Mouse (Mus musculus): ENCODE measurements around the gene Alpl. TPM values are rescaled to one million over a fixed set of nuclear protein-coding genes. Genes with fewer than 3 reads are reported as not detected.

Alpl gene
- polyA plus RNA-seq, 1 experiment: 6.2 TPM

- no peak for DNase-seq (ENCODE audit: low read depth in 1 of 2, low spot score in 2 of 2)
- H3K4me3 ChIP-seq (ENCODE audit: extremely low read depth, insufficient read depth, insufficient read length): no peak overlapping the region
- H3K27me3 ChIP-seq (ENCODE audit: control insufficient read depth, insufficient read depth, low read length): peaks cover 5% of the 10 kb centered on the region
- H3K4me1 ChIP-seq (ENCODE audit: control insufficient read depth, insufficient read depth, insufficient read length): peaks cover 16% of the 10 kb centered on the region
- TF ChIP-seq POLR2A (IDR thresholded peaks at IDR 0.05; ENCODE audit: low read depth, low read length) (no peak), CTCF (IDR thresholded peaks at IDR 0.05; ENCODE audit: extremely low read depth, insufficient read depth, insufficient read length, insufficient replicate concordance) (no peak)
- 83% methylated on average over 5 of the region's 5 CpGs for WGBS
- H3K27ac ChIP-seq (ENCODE audit: insufficient read depth, low read length): no peak overlapping the region
- no peaks in the 10 kb centered on the region for H3K36me3 ChIP-seq (ENCODE audit: control insufficient read depth, insufficient read depth, low read length)
These were observed 5.2 kb downstream of the Alpl start for GRCm38 (mm10) chr4:137790981-137791380.

GRCm38 (mm10) chr4:137788511-137789049 is 7.6 kb downstream of the Alpl start:
- Histone ChIP-seq H3K4me1 (ENCODE audit: control insufficient read depth, insufficient read depth, insufficient read length) (peaks cover 13% of the 10 kb centered on the region; the same call in 1 of the 2 replicates), H3K27ac (ENCODE audit: insufficient read depth, low read length) (peak overlapping the region; percentile 42; the same call in 1 of the 2 replicates)
- TF ChIP-seq CTCF (IDR thresholded peaks at IDR 0.05; ENCODE audit: extremely low read depth, insufficient read depth, insufficient read length, insufficient replicate concordance) (no peak), POLR2A (IDR thresholded peaks at IDR 0.05; ENCODE audit: low read depth, low read length) (no peak)

GRCm38 (mm10) chr4:137787589-137788289 is 8.4 kb downstream of the Alpl start:
- 59% methylated on average over 7 of the region's 7 CpGs for WGBS
- DNase-seq (ENCODE audit: low read depth in 1 of 2, low spot score in 2 of 2): no peak
- Histone ChIP-seq H3K36me3 (ENCODE audit: control insufficient read depth, insufficient read depth, low read length) (no peaks in the 10 kb centered on the region), H3K27ac (ENCODE audit: insufficient read depth, low read length) (no peak overlapping the region), H3K4me3 (ENCODE audit: extremely low read depth, insufficient read depth, insufficient read length) (no peak overlapping the region), H3K27me3 (ENCODE audit: control insufficient read depth, insufficient read depth, low read length) (no peaks in the 10 kb centered on the region), H3K4me1 (ENCODE audit: control insufficient read depth, insufficient read depth, insufficient read length) (peaks cover 13% of the 10 kb centered on the region; the same call in 1 of the 2 replicates)
- TF ChIP-seq CTCF (IDR thresholded peaks at IDR 0.05; ENCODE audit: extremely low read depth, insufficient read depth, insufficient read length, insufficient replicate concordance) (no peak), POLR2A (IDR thresholded peaks at IDR 0.05; ENCODE audit: low read depth, low read length) (no peak)

More at GRCm38 (mm10) chr4:137788511-137789049, 7.6 kb downstream of the Alpl start:
- Histone ChIP-seq H3K27me3 (ENCODE audit: control insufficient read depth, insufficient read depth, low read length) (no peaks in the 10 kb centered on the region), H3K36me3 (ENCODE audit: control insufficient read depth, insufficient read depth, low read length) (no peaks in the 10 kb centered on the region), H3K4me3 (ENCODE audit: extremely low read depth, insufficient read depth, insufficient read length) (no peak overlapping the region)
- 38% methylated on average over 7 of the region's 7 CpGs for WGBS
- DNase-seq (ENCODE audit: low read depth in 1 of 2, low spot score in 2 of 2): peak; percentile 36 to 37

GRCm38 (mm10) chr4:137786488-137786887 is 9.7 kb downstream of the Alpl start:
- 81% methylated on average over 6 of the region's 6 CpGs for WGBS
- H3K4me3 ChIP-seq (ENCODE audit: extremely low read depth, insufficient read depth, insufficient read length): no peak overlapping the region
- no peaks in the 10 kb centered on the region for H3K36me3 ChIP-seq (ENCODE audit: control insufficient read depth, insufficient read depth, low read length)
- H3K27me3 ChIP-seq (ENCODE audit: control insufficient read depth, insufficient read depth, low read length): no peaks in the 10 kb centered on the region
- peaks cover 13% of the 10 kb centered on the region; the same call in 1 of the 2 replicates for H3K4me1 ChIP-seq (ENCODE audit: control insufficient read depth, insufficient read depth, insufficient read length)
- no peak for TF ChIP-seq CTCF (IDR thresholded peaks at IDR 0.05; ENCODE audit: extremely low read depth, insufficient read depth, insufficient read length, insufficient replicate concordance)
- no peak for TF ChIP-seq POLR2A (IDR thresholded peaks at IDR 0.05; ENCODE audit: low read depth, low read length)
- no peak for DNase-seq (ENCODE audit: low read depth in 1 of 2, low spot score in 2 of 2)
- H3K27ac ChIP-seq (ENCODE audit: insufficient read depth, low read length): no peak overlapping the region

GRCm38 (mm10) chr4:137785270-137785669 is 10.9 kb downstream of the Alpl start:
- no peak for DNase-seq (ENCODE audit: low read depth in 1 of 2, low spot score in 2 of 2)
- 92% methylated on average over 6 of the region's 6 CpGs for WGBS
- Histone ChIP-seq H3K4me3 (ENCODE audit: extremely low read depth, insufficient read depth, insufficient read length) (no peak overlapping the region), H3K36me3 (ENCODE audit: control insufficient read depth, insufficient read depth, low read length) (no peaks in the 10 kb centered on the region), H3K4me1 (ENCODE audit: control insufficient read depth, insufficient read depth, insufficient read length) (peaks cover 13% of the 10 kb centered on the region; the same call in 1 of the 2 replicates), H3K27ac (ENCODE audit: insufficient read depth, low read length) (no peak overlapping the region), H3K27me3 (ENCODE audit: control insufficient read depth, insufficient read depth, low read length) (no peaks in the 10 kb centered on the region)
- TF ChIP-seq POLR2A (IDR thresholded peaks at IDR 0.05; ENCODE audit: low read depth, low read length) (no peak), CTCF (IDR thresholded peaks at IDR 0.05; ENCODE audit: extremely low read depth, insufficient read depth, insufficient read length, insufficient replicate concordance) (no peak)

- no peak for DNase-seq (ENCODE audit: low read depth in 1 of 2, low spot score in 2 of 2)
- H3K4me3 ChIP-seq (ENCODE audit: extremely low read depth, insufficient read depth, insufficient read length): no peak overlapping the region
- no peaks in the 10 kb centered on the region for H3K36me3 ChIP-seq (ENCODE audit: control insufficient read depth, insufficient read depth, low read length)
- WGBS: 75% methylated on average over 6 of the region's 6 CpGs
- peaks cover 13% of the 10 kb centered on the region; the same call in 1 of the 2 replicates for H3K4me1 ChIP-seq (ENCODE audit: control insufficient read depth, insufficient read depth, insufficient read length)
- H3K27me3 ChIP-seq (ENCODE audit: control insufficient read depth, insufficient read depth, low read length): no peaks in the 10 kb centered on the region
- H3K27ac ChIP-seq (ENCODE audit: insufficient read depth, low read length): no peak overlapping the region
- TF ChIP-seq CTCF (IDR thresholded peaks at IDR 0.05; ENCODE audit: extremely low read depth, insufficient read depth, insufficient read length, insufficient replicate concordance): no peak
These were observed 11.4 kb downstream of the Alpl start for GRCm38 (mm10) chr4:137784741-137785140.

All from spleen, adult 2 months (tissue).